Mouse (Mus musculus) CH12.LX (cell line): ENCODE data around the gene Vamp8.

ENCODE experiments used
- BHLHE40 ChIP-seq: IDR thresholded peaks from 2 replicates; pipeline ENCODE4 v1.6.1; 2011; ENCODE audit warnings: mild to moderate bottlenecking, low read depth, low read length, improper control_type of control experiment
- EP300 ChIP-seq: IDR thresholded peaks from 2 replicates; pipeline ENCODE4 v1.6.1; 2011; ENCODE audit warnings: low read length, improper control_type of control experiment
- ETS1 ChIP-seq: conservative IDR thresholded peaks from 2 replicates; pipeline ENCODE4 v1.6.1; 2012; ENCODE audit warnings: low read depth, mild to moderate bottlenecking, inconsistent platforms, low read length, improper control_type of control experiment, moderate library complexity
- HCFC1 ChIP-seq: IDR thresholded peaks from 2 replicates; pipeline ENCODE4 v1.6.1; 2012; ENCODE audit warnings: low read depth, mild to moderate bottlenecking, inconsistent platforms, low read length, improper control_type of control experiment
- MAFK ChIP-seq: IDR thresholded peaks from 2 replicates; pipeline ENCODE4 v1.6.1; 2011; ENCODE audit warnings: low read length, improper control_type of control experiment; ENCODE audit not compliant: insufficient replicate concordance
- POLR2A ChIP-seq: IDR thresholded peaks from 2 replicates; pipeline ENCODE4 v1.6.1; 2011; ENCODE audit warnings: low read depth, mild to moderate bottlenecking, improper control_type of control experiment, low read length
- ZC3H11A ChIP-seq: IDR thresholded peaks from 2 replicates; pipeline ENCODE4 v1.6.1; 2012; ENCODE audit warnings: low read depth, mild to moderate bottlenecking, inconsistent platforms, low read length, improper control_type of control experiment
- ZKSCAN1 ChIP-seq: IDR thresholded peaks from 2 replicates; pipeline ENCODE4 v1.6.1; 2012; ENCODE audit warnings: low read depth, inconsistent platforms, low read length, improper control_type of control experiment, borderline replicate concordance
- ZNF384 ChIP-seq: IDR thresholded peaks from 2 replicates; pipeline ENCODE4 v1.6.1; 2012; ENCODE audit warnings: low read depth, low read length, improper control_type of control experiment, inconsistent platforms

GRCm38 (mm10) chr6:72364985-72365384, 25.5 kb downstream of the Vamp8 start:
- TF ChIP-seq POLR2A, result no peak
- no peak for TF ChIP-seq ZNF384
- no peak for TF ChIP-seq HCFC1
- TF ChIP-seq EP300, result no peak
- no peak for TF ChIP-seq BHLHE40
- no peak for TF ChIP-seq ETS1
- TF ChIP-seq ZC3H11A, result no peak
- TF ChIP-seq ZKSCAN1, result no peak
- no peak for TF ChIP-seq MAFK
